Mouse (Mus musculus) kidney, adult 2 months (tissue): ENCODE data around the gene Was. TPM values are rescaled to one million over a fixed set of nuclear protein-coding genes. Genes with fewer than 3 reads are reported as not detected.

Experiments used
- DNase-seq: peaks from one replicate; pipeline ENCODE4 v3.0.0; 2021
- H3K27ac ChIP-seq: fragments of 200-500 bp; 2 replicates; pipeline ENCODE4 v1.5.1; 2012; ENCODE audit warnings: low read depth, low read length, control low read depth, inconsistent platforms; ENCODE audit not compliant: insufficient read depth
- H3K27me3 ChIP-seq: fragments of 200-500 bp; replicated peaks from 2 replicates; pipeline ENCODE4 v1.6.1; 2012; ENCODE audit warnings: mild to moderate bottlenecking, moderate library complexity, low read length, inconsistent platforms; ENCODE audit not compliant: control insufficient read depth, insufficient read depth
- H3K36me3 ChIP-seq: fragments of 200-500 bp; 2 replicates; pipeline ENCODE4 v1.6.1; 2012; ENCODE audit warnings: mild to moderate bottlenecking, moderate library complexity, low read length, inconsistent platforms; ENCODE audit not compliant: control insufficient read depth, insufficient read depth
- H3K4me1 ChIP-seq: fragments of 200-500 bp; 2 replicates; pipeline ENCODE4 v1.6.1; 2011; ENCODE audit warnings: low read length; ENCODE audit not compliant: control insufficient read depth, insufficient read depth
- H3K4me3 ChIP-seq: fragments of 200-500 bp; 2 replicates; pipeline ENCODE4 v1.5.1; 2011; ENCODE audit warnings: mild to moderate bottlenecking, low read depth, low read length, control low read depth; ENCODE audit not compliant: insufficient read depth
- CTCF ChIP-seq: fragments of 200-500 bp; conservative IDR thresholded peaks from 2 replicates; pipeline ENCODE4 v1.5.1; 2011; ENCODE audit warnings: low read depth, mild to moderate bottlenecking, control low read depth, low read length, moderate library complexity, mixed read lengths; ENCODE audit not compliant: insufficient read depth, insufficient read length
- POLR2A ChIP-seq: fragments of 200-500 bp; IDR thresholded peaks from one replicate; pipeline ENCODE4 v1.6.1; 2011; ENCODE audit warnings: low read depth, low read length, control low read depth
- WGBS: fragments of 180-500 bp; shearing (Covaris S2); methylation state at CpG from one replicate; pipeline ENCODE4 v1.1.7; 2018; 5-methylcytosine and 5-hydroxymethylcytosine counted together
- polyA plus RNA-seq: library from polyadenylated mRNA; depleted of rRNA; stranded (reverse); fragments of >200 nt; gene quantifications from 2 replicates; pipeline ENCODE4 v1.2.3, GENCODE M21; 2012; rRNA removed

The Was gene
- 1.4 and 3.4 TPM in 2 replicates for polyA plus RNA-seq

DNA sequence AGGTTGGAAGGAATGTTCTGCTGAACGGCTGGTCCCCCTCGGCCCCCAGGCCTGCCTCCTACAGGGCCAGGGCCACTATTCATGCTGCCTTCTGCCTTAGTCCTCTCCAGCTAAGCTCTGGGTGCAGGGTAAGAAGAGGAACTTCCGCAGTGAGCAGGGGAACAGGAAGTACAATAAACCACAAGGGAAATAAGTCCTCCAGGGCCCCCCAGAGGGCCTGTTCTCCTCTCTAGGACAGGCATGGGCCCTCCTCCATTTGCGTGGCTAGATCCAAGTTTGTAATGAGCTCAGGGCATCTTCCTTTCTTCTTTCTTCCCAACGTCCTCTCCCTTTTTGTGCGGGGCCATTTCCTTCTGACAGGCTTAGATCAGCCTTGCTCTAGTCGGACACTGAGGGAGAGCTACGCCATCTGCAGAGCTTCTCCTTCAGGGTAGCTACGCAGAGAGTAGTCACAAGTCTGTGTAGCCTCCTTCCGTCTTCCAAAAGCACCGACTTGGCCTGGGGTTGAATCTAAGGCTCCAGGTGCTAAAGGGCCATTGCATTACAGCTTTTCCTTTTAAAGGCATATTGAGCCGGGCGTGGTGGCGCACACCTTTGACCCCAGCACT is at the start of gene Was:
Gene Was, minus strand, starts transcription at position 153 of the 608 bp plus-strand sequence.
- Histone ChIP-seq H3K27ac (no peak within 1 kb of the TSS), H3K27me3 (no peaks in the 10 kb centered on the region), H3K36me3 (no peaks in the 10 kb centered on the region), H3K4me3 (no peak within 1 kb of the TSS), H3K4me1 (no peaks in the 10 kb centered on the region)
- DNase-seq, result no peak
- WGBS, result 86% methylated on average over 14 of the region's 14 CpGs
- TF ChIP-seq POLR2A (no peak), CTCF (no peak)

DNA sequence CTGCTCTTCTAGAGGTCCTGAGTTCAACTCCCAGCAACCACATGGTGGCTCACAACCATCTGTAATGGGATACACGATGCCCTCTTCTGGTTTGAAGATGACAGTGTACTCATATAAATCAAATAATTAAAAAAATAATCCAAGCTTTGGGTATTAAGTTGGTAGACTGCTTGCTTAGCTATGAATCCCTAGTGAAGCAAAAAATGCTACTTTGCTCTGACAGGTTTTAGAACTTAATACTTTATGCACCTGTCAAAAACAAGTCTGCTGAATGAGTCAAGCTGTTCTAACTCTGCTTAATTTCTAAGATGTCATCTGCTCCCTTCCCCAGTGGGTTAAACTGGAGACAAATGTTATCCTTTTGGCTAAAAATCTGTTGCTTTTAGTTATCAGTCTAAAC is 49.2 kb upstream of the Was start:
- Histone ChIP-seq H3K36me3 (peaks cover 3% of the 10 kb centered on the region; the same call in 1 of the 2 replicates), H3K4me1 (peaks cover 8% of the 10 kb centered on the region; the same call in 1 of the 2 replicates), H3K4me3 (no peak overlapping the region), H3K27me3 (no peaks in the 10 kb centered on the region), H3K27ac (no peak overlapping the region)
- DNase-seq, result no peak
- no peak for TF ChIP-seq CTCF
- no peak for TF ChIP-seq POLR2A
- whole genome bisulfite sequencing, result 0% methylated on average over 1 of the region's 1 CpGs

DNA sequence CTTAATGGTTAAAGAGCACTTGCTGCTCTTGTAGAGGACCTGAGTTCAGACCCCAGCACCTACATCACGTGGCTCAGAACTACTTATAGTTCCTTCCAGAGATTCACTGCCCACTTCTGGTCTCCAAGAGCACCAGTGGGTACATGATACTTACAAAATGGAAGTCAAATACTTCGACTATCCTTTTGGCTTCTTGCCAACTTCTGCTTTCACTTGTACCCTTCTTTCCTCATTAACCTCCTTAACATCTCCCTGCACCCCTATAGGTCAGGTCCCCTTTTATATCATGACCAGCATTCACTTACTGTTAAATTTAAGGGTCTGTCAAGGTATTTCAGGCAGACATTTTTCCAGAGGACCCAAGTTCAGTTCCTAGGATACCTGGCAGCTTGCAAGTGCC is 45.6 kb upstream of the Was start:
- H3K36me3 ChIP-seq, result no peaks in the 10 kb centered on the region
- peak; percentile 17 for DNase-seq
- H3K4me1 ChIP-seq, result peaks cover 4% of the 10 kb centered on the region; the same call in 1 of the 2 replicates
- TF ChIP-seq POLR2A (no peak), CTCF (no peak)
- H3K4me3 ChIP-seq, result no peak overlapping the region
- WGBS, result 52% methylated on average over 2 of the region's 2 CpGs
- no peak overlapping the region for H3K27ac ChIP-seq
- H3K27me3 ChIP-seq, result no peaks in the 10 kb centered on the region

DNA sequence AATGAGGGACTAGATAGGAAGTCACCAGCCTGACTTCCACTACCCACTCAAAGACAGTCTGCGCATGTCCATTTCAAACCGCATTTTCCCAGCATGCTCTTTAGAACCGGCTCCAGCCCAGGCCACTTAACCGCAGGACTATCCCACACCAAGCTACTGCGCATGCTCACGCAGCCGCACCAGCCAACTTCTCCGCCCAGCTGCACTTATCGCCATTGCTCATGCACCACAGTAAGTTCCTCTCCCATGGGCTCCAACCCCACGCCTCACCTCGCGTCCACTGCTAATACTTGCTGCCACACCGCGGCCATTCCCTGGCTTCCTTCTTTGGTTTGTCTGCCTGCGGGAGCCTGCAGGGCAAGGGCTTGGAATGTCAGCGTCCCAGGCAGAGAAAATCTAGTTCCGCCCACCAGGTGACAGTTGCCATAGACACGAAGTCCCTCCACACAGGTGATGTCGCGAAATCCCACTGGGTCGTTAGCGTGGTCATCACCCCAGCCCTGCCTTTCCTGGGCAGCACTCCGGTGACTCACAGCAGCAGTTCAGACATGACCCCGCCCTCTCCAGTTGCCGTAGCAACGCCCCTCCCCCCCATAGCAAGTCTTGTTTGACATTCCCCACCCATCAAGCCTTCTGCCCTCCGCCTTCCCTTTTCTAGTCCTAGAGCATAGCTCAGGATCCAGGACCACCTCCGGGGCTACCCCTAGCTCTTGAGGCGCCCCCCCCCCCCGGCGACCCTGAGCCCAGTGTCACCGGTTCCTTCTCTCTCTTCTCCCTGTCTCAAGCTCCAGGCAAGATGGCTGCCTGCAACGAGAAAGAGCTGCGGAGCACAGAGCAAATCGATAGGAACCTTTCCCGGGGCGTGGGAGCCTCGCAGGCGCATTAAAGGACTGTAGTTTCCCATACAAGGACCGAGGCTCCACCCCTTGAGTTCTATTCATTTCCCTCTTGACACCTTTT is 42.0 kb upstream of the Was start, which contains the start of gene Wdr13:
Gene Wdr13, minus strand, starts transcription at position 876 of the 960 bp plus-strand sequence.
- H3K27me3 ChIP-seq, result no peaks in the 10 kb centered on the region
- H3K4me3 ChIP-seq, result peak within 1 kb of the TSS; percentile 69
- no peak for TF ChIP-seq POLR2A
- no peak for TF ChIP-seq CTCF
- H3K4me1 ChIP-seq, result peaks cover 4% of the 10 kb centered on the region; the same call in 1 of the 2 replicates
- peak within 1 kb of the TSS; percentile 96 for H3K27ac ChIP-seq
- 1% methylated on average over 38 of the region's 40 CpGs for WGBS
- peak; percentile 95 for DNase-seq
- H3K36me3 ChIP-seq, result no peaks in the 10 kb centered on the region

DNA sequence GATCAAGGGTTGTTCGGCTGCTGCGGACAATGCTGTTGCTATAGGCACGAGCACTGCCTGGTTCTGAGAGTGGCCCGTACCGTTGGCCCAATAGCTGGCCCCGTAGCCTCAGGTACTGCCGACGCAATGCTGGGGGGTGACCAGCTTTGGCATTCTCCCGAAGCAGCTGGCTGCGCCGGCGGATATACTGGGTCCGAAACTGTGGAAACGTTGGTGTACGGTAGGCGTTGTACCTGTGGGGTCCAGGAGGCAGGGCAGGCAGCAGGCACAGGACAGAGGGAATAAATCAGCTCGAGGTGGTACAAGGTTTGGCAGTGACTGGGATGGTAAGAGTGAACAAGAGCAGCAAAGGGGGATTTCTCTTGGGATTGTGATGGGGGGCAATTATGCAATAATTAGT is 41.1 kb upstream of the Was start:
- TF ChIP-seq POLR2A (no peak), CTCF (no peak)

DNA sequence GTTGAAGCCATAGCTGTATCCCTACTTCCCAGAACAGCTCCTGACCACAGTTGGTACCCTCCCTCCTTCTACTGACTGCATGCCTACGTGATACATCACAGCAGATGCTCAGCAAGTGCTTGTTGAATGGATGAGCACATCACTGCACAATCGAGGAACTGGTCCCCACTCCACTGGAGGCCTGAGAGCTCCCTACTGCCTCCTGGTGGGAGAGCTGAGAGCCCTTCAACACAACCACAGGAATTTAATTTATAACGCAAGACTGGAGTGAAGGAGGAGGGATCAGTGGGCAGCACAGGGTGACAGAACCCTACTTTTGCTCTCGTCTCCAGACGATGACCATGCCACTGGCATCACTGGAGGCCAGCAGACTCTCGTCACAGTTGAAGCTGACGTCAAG is 34.9 kb upstream of the Was start:
- no peak for DNase-seq
- H3K27ac ChIP-seq, result no peak overlapping the region
- no peaks in the 10 kb centered on the region for H3K27me3 ChIP-seq
- no peak for TF ChIP-seq CTCF
- TF ChIP-seq POLR2A, result no peak
- H3K4me3 ChIP-seq, result no peak overlapping the region
- 81% methylated on average over 7 of the region's 7 CpGs for WGBS
- no peaks in the 10 kb centered on the region for H3K4me1 ChIP-seq
- no peaks in the 10 kb centered on the region for H3K36me3 ChIP-seq

More for the DNA sequence above, 41.1 kb upstream of the Was start:
- H3K27me3 ChIP-seq, result no peaks in the 10 kb centered on the region
- no peak overlapping the region for H3K27ac ChIP-seq
- WGBS, result 96% methylated on average over 17 of the region's 17 CpGs
- no peak for DNase-seq
- peak overlapping the region; percentile 5; the same call in 1 of the 2 replicates for H3K4me3 ChIP-seq
- peaks cover 4% of the 10 kb centered on the region; the same call in 1 of the 2 replicates for H3K4me1 ChIP-seq
- no peaks in the 10 kb centered on the region for H3K36me3 ChIP-seq
